Mouse (Mus musculus) forebrain, embryonic 11.5 days (tissue): ENCODE measurements around the gene Eif2s1. TPM values are rescaled to one million over a fixed set of nuclear protein-coding genes. Genes with fewer than 3 reads are reported as not detected.

Experiments
- ATAC-seq: fragments of 200-750 bp; cut with Nextera tagmentation; replicated peaks from 2 replicates; pipeline ENCODE4 v1.8.0; 2017; ENCODE audit warnings: moderate TSS enrichment; ENCODE audit not compliant: low FRiP score
- DNase-seq: peaks from one replicate; pipeline ENCODE4 v3.0.0-alpha.2; 2017; ENCODE audit warnings: low spot score
- H3K27ac ChIP-seq: fragments of 300-500 bp; sonication (generic); 2 replicates; pipeline ENCODE4 v1.5.1; 2014; ENCODE audit warnings: low read depth, low read length
- H3K27me3 ChIP-seq: fragments of 300-500 bp; sonication (generic); 2 replicates; pipeline ENCODE4 v1.6.1; 2014; ENCODE audit warnings: mild to moderate bottlenecking, low read length, mixed read lengths; ENCODE audit not compliant: control insufficient read depth, insufficient read depth
- H3K36me3 ChIP-seq: fragments of 300-500 bp; sonication (generic); 2 replicates; pipeline ENCODE4 v1.6.1; 2014; ENCODE audit warnings: mild to moderate bottlenecking, low read length, moderate library complexity, mixed read lengths; ENCODE audit not compliant: control insufficient read depth, insufficient read depth
- H3K4me1 ChIP-seq: fragments of 300-500 bp; sonication (generic); replicated peaks from 2 replicates; pipeline ENCODE4 v1.6.1; 2014; ENCODE audit warnings: low read length, mixed read lengths; ENCODE audit not compliant: control insufficient read depth, insufficient read depth
- H3K4me2 ChIP-seq: fragments of 300-500 bp; sonication (generic); 2 replicates; pipeline ENCODE4 v1.6.1; 2014; ENCODE audit warnings: low read depth, mild to moderate bottlenecking, low read length, moderate library complexity, mixed read lengths; ENCODE audit not compliant: severe bottlenecking
- H3K4me3 ChIP-seq: fragments of 300-500 bp; sonication (generic); 2 replicates; pipeline ENCODE4 v1.5.1; 2014; ENCODE audit warnings: low read depth, low read length
- H3K9ac ChIP-seq: fragments of 300-500 bp; sonication (generic); 2 replicates; pipeline ENCODE4 v1.6.1; 2014; ENCODE audit warnings: low read length
- H3K9me3 ChIP-seq: fragments of 300-500 bp; sonication (generic); 2 replicates; pipeline ENCODE4 v1.6.1; 2016; ENCODE audit warnings: low read length, mixed read lengths; ENCODE audit not compliant: control insufficient read depth
- WGBS: fragments of 180-500 bp; shearing (Covaris S2); extraction: QIAGEN DNeasy Blood & Tissue Kit; methylation state at CpG from one replicate; pipeline ENCODE4 v1.1.7; 2014; 5-methylcytosine and 5-hydroxymethylcytosine counted together
- polyA plus RNA-seq: library from polyadenylated mRNA; unstranded; fragments of >200 nt; fragmentation: Nextera tagmentation; extraction: Ambion mirVana; gene quantifications from 2 replicates; pipeline ENCODE4 v1.2.1, GENCODE M21; 2014

Eif2s1 gene
- 240 and 249 TPM in 2 replicates for polyA plus RNA-seq

GRCm38 (mm10) chr12:78861496-78862253 lies at the start of gene Eif2s1, which contains the start of gene Atp6v1d:
Gene Eif2s1, plus strand, starts transcription at chr12:78861819.
Gene Atp6v1d, minus strand, starts transcription at chr12:78861638.
- Histone ChIP-seq H3K4me3 (peak within 1 kb of the TSS; percentile 60), H3K4me2 (peak within 1 kb of the TSS; percentile 94), H3K4me1 (peaks cover 8% of the 10 kb centered on the region; the same call in 1 of the 2 replicates), H3K9me3 (no peaks in the 10 kb centered on the region), H3K36me3 (no peaks in the 10 kb centered on the region), H3K27ac (peak within 1 kb of the TSS; percentile 81; the same call in 1 of the 2 replicates), H3K9ac (peak within 1 kb of the TSS; percentile 93), H3K27me3 (no peaks in the 10 kb centered on the region)
- DNase-seq: peak; percentile 99
- peak; percentile 100 for ATAC-seq
- under 1% methylated on average over 55 of the region's 55 CpGs for WGBS

- Histone ChIP-seq H3K4me2 (no peak overlapping the region), H3K9me3 (no peaks in the 10 kb centered on the region), H3K4me1 (no peaks in the 10 kb centered on the region), H3K4me3 (no peak overlapping the region), H3K36me3 (no peaks in the 10 kb centered on the region), H3K27me3 (no peaks in the 10 kb centered on the region), H3K27ac (no peak overlapping the region), H3K9ac (no peak overlapping the region)
- DNase-seq: no peak
- ATAC-seq: no peak
Observed at GRCm38 (mm10) chr12:78814437-78814836, 47.2 kb upstream of the Eif2s1 start.

DNA sequence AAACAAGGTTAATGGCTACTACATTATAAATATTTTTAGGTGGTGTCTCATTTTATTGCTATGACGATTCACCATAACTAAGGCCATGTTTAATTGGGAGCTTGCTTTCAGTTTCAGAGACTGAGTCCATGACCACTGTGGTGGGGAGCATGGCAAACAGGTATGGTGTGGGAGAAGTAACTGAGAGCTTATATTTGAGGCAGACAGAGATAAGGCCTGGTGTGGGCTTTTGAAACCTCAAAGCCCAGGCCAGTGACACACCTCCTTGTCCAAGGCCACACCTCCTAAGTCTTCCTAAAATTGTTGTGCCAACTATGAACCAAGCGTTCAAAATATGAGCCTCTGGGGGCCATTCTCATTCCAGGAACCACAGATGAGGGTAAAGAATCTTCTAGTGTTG lies 27.1 kb upstream of the Eif2s1 start:
- no peaks in the 10 kb centered on the region; the same call in 1 of the 2 replicates for H3K36me3 ChIP-seq
- H3K9me3 ChIP-seq: no peaks in the 10 kb centered on the region
- H3K4me1 ChIP-seq: no peaks in the 10 kb centered on the region
- no peak overlapping the region for H3K9ac ChIP-seq
- DNase-seq: no peak
- H3K27me3 ChIP-seq: no peaks in the 10 kb centered on the region
- no peak overlapping the region for H3K4me3 ChIP-seq
- 92% methylated on average over 2 of the region's 2 CpGs for WGBS
- no peak overlapping the region for H3K27ac ChIP-seq
- no peak for ATAC-seq
- H3K4me2 ChIP-seq: no peak overlapping the region

DNA sequence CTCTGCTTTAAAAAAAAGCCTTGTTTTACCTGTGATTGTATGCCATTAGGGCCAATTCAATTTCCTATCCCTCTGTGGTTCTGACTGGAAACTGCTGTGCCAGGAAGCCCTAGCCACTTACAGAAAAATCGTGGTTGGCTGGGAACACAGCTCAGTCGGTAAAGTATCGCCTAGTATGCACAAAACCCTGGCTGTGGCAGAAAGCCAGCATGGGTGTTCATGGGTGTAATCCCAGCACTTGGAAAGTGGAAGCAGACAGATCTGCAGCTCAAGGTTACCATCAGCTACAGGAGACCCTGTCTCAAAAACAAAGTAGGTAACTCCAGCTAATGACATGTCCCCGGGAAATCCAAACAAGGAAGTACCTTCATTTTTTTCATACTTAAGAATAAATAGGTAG lies 21.7 kb upstream of the Eif2s1 start:
- H3K9ac ChIP-seq: no peak overlapping the region
- no peaks in the 10 kb centered on the region for H3K9me3 ChIP-seq
- H3K36me3 ChIP-seq: no peaks in the 10 kb centered on the region; the same call in 1 of the 2 replicates
- no peak for ATAC-seq
- no peak overlapping the region for H3K27ac ChIP-seq
- no peak overlapping the region for H3K4me3 ChIP-seq
- no peaks in the 10 kb centered on the region for H3K4me1 ChIP-seq
- H3K27me3 ChIP-seq: no peaks in the 10 kb centered on the region
- no peak for DNase-seq
- no peak overlapping the region for H3K4me2 ChIP-seq
- 93% methylated on average over 4 of the region's 4 CpGs for WGBS

- 91% methylated on average over 1 of the region's 1 CpGs for WGBS
- H3K27ac ChIP-seq: no peak overlapping the region
- H3K4me2 ChIP-seq: no peak overlapping the region
- no peak overlapping the region for H3K9ac ChIP-seq
- no peaks in the 10 kb centered on the region for H3K27me3 ChIP-seq
- DNase-seq: no peak
- H3K4me1 ChIP-seq: no peaks in the 10 kb centered on the region
- ATAC-seq: no peak
- H3K9me3 ChIP-seq: no peaks in the 10 kb centered on the region
- no peaks in the 10 kb centered on the region for H3K36me3 ChIP-seq
- no peak overlapping the region for H3K4me3 ChIP-seq
Observed at GRCm38 (mm10) chr12:78842429-78842828, 19.2 kb upstream of the Eif2s1 start.

DNA sequence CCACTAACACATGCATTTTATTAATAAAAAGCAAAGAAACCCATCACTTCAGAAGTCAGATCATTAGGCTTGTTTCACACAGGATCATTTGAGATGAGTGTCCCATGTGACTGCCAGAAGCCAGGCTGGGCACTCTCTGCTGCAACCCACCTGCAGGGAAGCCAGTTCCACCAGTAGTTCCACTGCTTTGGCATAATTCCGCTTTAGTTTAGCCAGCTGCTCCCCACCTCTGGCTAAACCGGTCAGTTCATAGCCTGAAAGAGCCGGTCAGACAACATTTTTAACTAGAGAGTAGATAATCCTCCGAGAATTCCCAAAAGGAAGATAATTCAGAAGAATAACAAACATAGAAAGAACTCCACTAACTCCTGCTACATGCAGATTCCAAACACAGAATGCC lies 13.4 kb upstream of the Eif2s1 start:
- H3K36me3 ChIP-seq: no peaks in the 10 kb centered on the region
- ATAC-seq (no peak), DNase-seq (no peak)
- H3K27me3 ChIP-seq: no peaks in the 10 kb centered on the region
- H3K4me3 ChIP-seq: no peak overlapping the region
- 91% methylated on average over 4 of the region's 4 CpGs for WGBS
- no peak overlapping the region for H3K27ac ChIP-seq
- no peak overlapping the region for H3K4me2 ChIP-seq
- H3K9me3 ChIP-seq: no peaks in the 10 kb centered on the region
- no peaks in the 10 kb centered on the region for H3K4me1 ChIP-seq
- no peak overlapping the region for H3K9ac ChIP-seq

DNA sequence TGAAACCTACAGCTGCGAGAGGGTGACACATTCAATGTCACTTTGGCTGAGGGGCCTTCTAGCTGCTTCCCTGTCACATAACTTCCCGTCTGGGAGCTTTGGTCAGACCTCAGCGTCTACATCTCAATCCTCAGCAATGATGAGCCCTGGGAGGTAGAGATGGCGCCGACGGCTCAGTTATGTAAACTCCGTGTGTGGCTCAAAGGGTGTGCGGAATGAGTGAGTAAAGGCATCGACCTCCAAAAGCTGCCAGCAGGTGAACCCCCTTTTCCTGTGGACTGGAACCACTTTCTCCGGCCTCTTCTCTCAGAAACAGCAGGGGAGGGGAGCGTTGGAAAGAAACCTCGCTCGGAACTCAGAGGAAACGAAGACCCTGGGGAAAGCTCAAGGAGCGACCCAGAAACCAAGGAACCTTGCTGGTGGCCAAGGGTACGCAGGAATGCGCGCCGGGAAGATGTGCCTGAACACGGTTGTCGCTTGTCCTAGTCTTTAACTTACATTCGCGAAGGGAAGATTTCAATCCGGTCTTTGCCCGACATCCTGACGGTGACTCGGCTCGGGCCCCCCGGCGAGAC lies 611 bp upstream of the Eif2s1 start:
- DNase-seq: no peak
- peak overlapping the region; percentile 60 for H3K4me3 ChIP-seq
- H3K9me3 ChIP-seq: no peaks in the 10 kb centered on the region
- no peaks in the 10 kb centered on the region for H3K27me3 ChIP-seq
- WGBS: 1% methylated on average over 30 of the region's 30 CpGs
- peak overlapping the region; percentile 93 for H3K9ac ChIP-seq
- H3K4me2 ChIP-seq: peak overlapping the region; percentile 94
- H3K4me1 ChIP-seq: peaks cover 8% of the 10 kb centered on the region; the same call in 1 of the 2 replicates
- no peaks in the 10 kb centered on the region; the same call in 1 of the 2 replicates for H3K36me3 ChIP-seq
- peak; percentile 4; the same call in 1 of the 2 replicates for ATAC-seq
- no peak overlapping the region for H3K27ac ChIP-seq

DNA sequence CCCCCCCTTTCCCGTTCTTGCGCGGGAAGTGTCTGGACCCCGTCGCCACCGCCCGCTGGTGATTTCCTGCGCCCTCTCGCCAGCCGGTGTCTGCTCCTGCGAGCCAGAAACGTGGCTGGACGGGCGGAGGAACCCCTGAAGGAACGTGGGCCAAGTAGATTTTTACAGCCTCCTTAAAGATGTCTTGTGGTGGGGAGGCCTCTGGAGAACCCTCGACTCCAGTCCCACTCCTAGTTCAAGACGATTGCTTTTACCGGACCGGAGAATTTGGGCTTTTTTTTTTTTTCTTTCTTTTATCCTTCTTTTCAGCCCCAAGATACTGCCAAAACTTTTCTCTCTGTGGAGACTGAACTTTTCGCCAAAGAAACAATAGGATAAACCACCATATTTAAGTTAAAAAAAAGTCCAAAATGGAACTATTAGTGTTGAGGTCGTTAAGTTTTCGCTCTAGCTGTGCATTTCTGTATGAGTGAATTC lies 673 bp downstream of the Eif2s1 start:
- under 1% methylated on average over 22 of the region's 22 CpGs for WGBS
- peaks cover 8% of the 10 kb centered on the region; the same call in 1 of the 2 replicates for H3K4me1 ChIP-seq
- ATAC-seq: no peak

More for the DNA sequence above, 673 bp downstream of the Eif2s1 start:
- peak overlapping the region; percentile 81; the same call in 1 of the 2 replicates for H3K27ac ChIP-seq
- no peak for DNase-seq
- peak overlapping the region; percentile 60 for H3K4me3 ChIP-seq
- H3K9ac ChIP-seq: peak overlapping the region; percentile 93
- H3K36me3 ChIP-seq: no peaks in the 10 kb centered on the region
- H3K9me3 ChIP-seq: no peaks in the 10 kb centered on the region
- peak overlapping the region; percentile 67 for H3K4me2 ChIP-seq
- no peaks in the 10 kb centered on the region for H3K27me3 ChIP-seq
